In the genomic region with DNA sequence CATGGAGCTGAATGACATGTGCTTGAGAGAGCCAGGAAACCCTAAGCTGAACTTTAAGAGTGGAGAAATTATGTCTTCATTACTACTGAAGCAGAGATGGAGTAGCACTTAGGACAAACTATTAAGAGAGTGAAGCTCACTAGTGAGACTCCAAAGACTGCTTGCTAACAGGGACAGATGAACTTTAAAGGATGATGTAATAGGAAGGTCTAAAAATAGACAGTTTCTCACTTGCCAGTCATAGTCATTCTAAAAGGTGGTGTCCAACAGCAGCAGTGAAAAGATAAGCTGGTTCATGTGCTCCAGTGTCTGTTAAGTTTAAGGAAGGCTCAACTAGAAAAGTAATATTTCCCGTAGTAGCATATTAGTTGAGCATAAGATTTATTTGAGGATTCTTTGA, we compare ENCODE assay signal across 9 mouse cellular contexts. TPM values are rescaled to one million over a fixed set of nuclear protein-coding genes. Genes with fewer than 3 reads are reported as not detected.
A peak's percentile ranks its signal among the peaks of the same experiment; 100 is the strongest.
DNase-seq lines count a peak whose midpoint lies in the region; ATAC-seq and TF ChIP-seq lines count a peak whose summit lies in the region.
"Had no signal": no experiment of that assay in that cellular context is flagged by ENCODE, and none has a peak within 500 bp of the region (broad histone marks: within the 10 kb centered on the region; RNA-seq: fewer than 3 reads in every experiment).

No protein-coding gene starts in this region.

- peak overlapping the region; percentile 78 for H3K27ac ChIP-seq in heart, adult 2 months
- H3K27ac ChIP-seq in heart, embryonic 11.5 days (ENCODE audit: low read depth, low read length), result peak overlapping the region; percentile 87
- H3K27ac ChIP-seq in forebrain, embryonic 11.5 days (ENCODE audit: low read depth, low read length), result no peak overlapping the region

- ATAC-seq in G1E (ENCODE audit: extremely low read depth, insufficient number of reproducible peaks, low FRiP score, poor library complexity, severe bottlenecking), result peak; percentile 80
- peak; percentile 84 for ATAC-seq in heart, embryonic 11.5 days (replicated peaks; ENCODE audit: insufficient number of reproducible peaks, low FRiP score, low TSS enrichment)
- peak; percentile 89 for ATAC-seq in megakaryocyte progenitor cell, adult 5-6 weeks (replicated peaks; ENCODE audit: poor library complexity)
- ATAC-seq in forebrain, embryonic 11.5 days (replicated peaks; ENCODE audit: low FRiP score), result no peak

- no peak for TF ChIP-seq EP300 in heart, adult 2 months (IDR thresholded peaks at IDR 0.05; ENCODE audit: insufficient read depth, low read depth, low read length)

- H3K27me3 ChIP-seq in heart, adult 2 months (ENCODE audit: control insufficient read depth, insufficient read depth, low read length), result no peaks in the 10 kb centered on the region
- no peaks in the 10 kb centered on the region for H3K27me3 ChIP-seq in G1E (ENCODE audit: insufficient read depth, low read length)
- H3K27me3 ChIP-seq in heart, embryonic 11.5 days (ENCODE audit: control insufficient read depth, insufficient read depth, low read length), result no peaks in the 10 kb centered on the region
- H3K27me3 ChIP-seq in forebrain, embryonic 11.5 days (ENCODE audit: control insufficient read depth, insufficient read depth, low read length), result no peaks in the 10 kb centered on the region

- peak overlapping the region; percentile 74 for H3K9ac ChIP-seq in heart, adult 2 months (ENCODE audit: low read depth, low read length)
- peak overlapping the region; percentile 40; the same call in 1 of the 2 replicates for H3K9ac ChIP-seq in heart, embryonic 11.5 days (ENCODE audit: low read depth, low read length)
- no peak overlapping the region for H3K9ac ChIP-seq in forebrain, embryonic 11.5 days (ENCODE audit: low read length)

- H3K4me2 ChIP-seq in heart, embryonic 11.5 days, result peak overlapping the region; percentile 54
- H3K4me2 ChIP-seq in forebrain, embryonic 11.5 days (ENCODE audit: low read depth, low read length, severe bottlenecking), result no peak overlapping the region

- H3K4me1 ChIP-seq in heart, adult 2 months (ENCODE audit: control insufficient read depth, insufficient read depth, low read length), result peaks cover 41% of the 10 kb centered on the region
- H3K4me1 ChIP-seq in G1E (ENCODE audit: insufficient read depth, low read depth, low read length), result peaks cover 53% of the 10 kb centered on the region
- H3K4me1 ChIP-seq in heart, embryonic 11.5 days (ENCODE audit: control insufficient read depth, insufficient read depth, low read length), result peaks cover 32% of the 10 kb centered on the region
- H3K4me1 ChIP-seq in forebrain, embryonic 11.5 days (replicated peaks; ENCODE audit: control insufficient read depth, insufficient read depth, low read length), result no peaks in the 10 kb centered on the region

- H3K4me3 ChIP-seq in heart, adult 2 months, result peak overlapping the region; percentile 15
- no peak overlapping the region for H3K4me3 ChIP-seq in G1E (ENCODE audit: low read depth, low read length)
- H3K4me3 ChIP-seq in heart, embryonic 11.5 days (ENCODE audit: low read depth, low read length), result peak overlapping the region; percentile 6; the same call in 1 of the 2 replicates
- H3K4me3 ChIP-seq in forebrain, embryonic 11.5 days (ENCODE audit: low read depth, low read length), result no peak overlapping the region

- no peak for DNase-seq in heart, adult 2 months
- no peak for DNase-seq in heart, postnatal 14 days
- DNase-seq in G1E (ENCODE audit: low spot score), result peak; percentile 9
- no peak for DNase-seq in forebrain, embryonic 11.5 days (ENCODE audit: low spot score)
- no peak for DNase-seq in adrenal gland, postnatal 4 days (ENCODE audit: low spot score in 2 of 2)
- no peak for DNase-seq in left cerebral cortex, adult 8-10 months (ENCODE audit: low spot score in 2 of 2)
- DNase-seq: left cerebral cortex, postnatal 4 days had no signal

- intact Hi-C loops in heart, adult 2 months (cut with DNase I), result loop anchor here (2.0 kb wide), 1 partner anchor 16 kb away; a partner anchor contains a TSS
- intact Hi-C loops in heart, postnatal 14 days (cut with DNase I), result loop anchor here (2.0 to 10.0 kb wide), 2 partner anchors 16 to 298 kb away; a partner anchor contains a TSS

- peaks cover 4% of the 10 kb centered on the region for H3K79me2 ChIP-seq in heart, adult 2 months (replicated peaks; ENCODE audit: control insufficient read depth, insufficient read depth, low read length)

- H3K9me3 ChIP-seq in G1E (replicated peaks), result no peaks in the 10 kb centered on the region
- no peaks in the 10 kb centered on the region for H3K9me3 ChIP-seq in heart, embryonic 11.5 days (replicated peaks; ENCODE audit: control insufficient read depth, low read length)
- no peaks in the 10 kb centered on the region for H3K9me3 ChIP-seq in forebrain, embryonic 11.5 days (ENCODE audit: control insufficient read depth, low read length)

- TF ChIP-seq CTCF in heart, adult 2 months (IDR thresholded peaks at IDR 0.05), result no peak
- no peak for TF ChIP-seq CTCF in G1E (IDR thresholded peaks at IDR 0.05; ENCODE audit: low read depth, low read length)

- TF ChIP-seq POLR2A in heart, adult 2 months (IDR thresholded peaks at IDR 0.05; ENCODE audit: insufficient read depth, low read depth, low read length), result peak; percentile 25; the same call in 1 of the 2 replicates

- H3K36me3 ChIP-seq in heart, adult 2 months (ENCODE audit: control insufficient read depth, insufficient read depth, low read length), result peaks cover 66% of the 10 kb centered on the region
- peaks cover 8% of the 10 kb centered on the region for H3K36me3 ChIP-seq in G1E (replicated peaks)
- H3K36me3 ChIP-seq in heart, embryonic 11.5 days (ENCODE audit: control insufficient read depth, insufficient read depth, low read length), result no peaks in the 10 kb centered on the region
- no peaks in the 10 kb centered on the region for H3K36me3 ChIP-seq in forebrain, embryonic 11.5 days (ENCODE audit: control insufficient read depth, insufficient read depth, low read length)

- WGBS in heart, adult 2 months, result 4% methylated on average over 1 of the region's 1 CpGs
- WGBS in heart, embryonic 11.5 days (ENCODE audit: insufficient replicate concordance), result 22% methylated on average over 1 of the region's 1 CpGs
- WGBS in forebrain, embryonic 11.5 days, result 86% methylated on average over 1 of the region's 1 CpGs

RNA-seq across cellular contexts. Expression of a gene that starts 16.3 kb away (rescaled TPM):
- 100 to 1,000 TPM in 1 of 2 experiments, 10 to 100 TPM in 1; 99.4 to 128 TPM for total RNA-seq in heart, adult 2 months (2021)
- polyA plus RNA-seq in heart, adult 2 months (2012; rRNA removed), result 60.1 and 107 TPM in 2 replicates
- 100 to 1,000 TPM; 167 to 180 TPM for total RNA-seq in heart, postnatal 14 days (2021)
- 367 and 377 TPM in 2 replicates for total RNA-seq in G1E (2014; fragmentation: Nextera tagmentation)
- 155 and 166 TPM in 2 replicates for total RNA-seq in G1E (2017)
- polyA plus RNA-seq in G1E (2012), result 62.8 and 67.8 TPM in 2 replicates
- 36.1 and 43.7 TPM in 2 replicates for polyA plus RNA-seq in heart, embryonic 11.5 days (2014; fragmentation: Nextera tagmentation; extraction: Ambion mirVana)
- total RNA-seq in megakaryocyte progenitor cell, adult 5-6 weeks (2015), result 101 and 140 TPM in 2 replicates
- 97.1 and 131 TPM in 2 replicates for total RNA-seq in megakaryocyte progenitor cell, adult 5-6 weeks (2017)
- polyA plus RNA-seq in forebrain, embryonic 11.5 days (2014; fragmentation: Nextera tagmentation; extraction: Ambion mirVana), result 33.6 and 36.7 TPM in 2 replicates
- 100 to 1,000 TPM; 198 to 211 TPM for total RNA-seq in adrenal gland, postnatal 4 days (2021)
- total RNA-seq in left cerebral cortex, adult 8-10 months (2022), result 100 to 1,000 TPM; 138 to 157 (median 147) TPM

Comparison
In these comparisons a context has a peak if more than half of its experiments do, and no peak if none do; other contexts are left out.
1. H3K4me3 ChIP-seq: peak in heart, adult 2 months (single experiment) and heart, embryonic 11.5 days (single experiment); none in G1E (single experiment) and forebrain, embryonic 11.5 days (single experiment).